Mouse (Mus musculus) limb, embryonic 15.5 days (tissue): ENCODE measurements around the gene Il6ra. TPM values are rescaled to one million over a fixed set of nuclear protein-coding genes. Genes with fewer than 3 reads are reported as not detected.

Experiments
- polyA plus RNA-seq: library from polyadenylated mRNA; unstranded; fragments of >200 nt; fragmentation: Nextera tagmentation; extraction: Ambion mirVana; gene quantifications from 2 replicates; pipeline ENCODE4 v1.2.1, GENCODE M21; 2015

The Il6ra gene
- polyA plus RNA-seq, 1 experiment from 2014 or later: 2.9 TPM

Other genes with a start within 250 kb of the Il6ra start
- gene Adar, start 198.2 kb downstream of the Il6ra start, polyA plus RNA-seq: 10.3 and 10.4 TPM in 2 replicates
- gene Chrnb2, start 148.6 kb downstream of the Il6ra start, polyA plus RNA-seq: 0.22 and 0.37 TPM in 2 replicates
- gene Ube2q1, start 139.6 kb downstream of the Il6ra start, polyA plus RNA-seq: 7.8 and 9.4 TPM in 2 replicates
- 2.7 and 3.9 TPM in 2 replicates for gene She, start 81.8 kb downstream of the Il6ra start, polyA plus RNA-seq
- gene Atp8b2, start 50.3 kb upstream of the Il6ra start, polyA plus RNA-seq: 18.6 and 18.9 TPM in 2 replicates
- gene Hax1, start 85.6 kb upstream of the Il6ra start, polyA plus RNA-seq: 143 and 146 TPM in 2 replicates
- 126 and 140 TPM in 2 replicates for gene 4933434E20Rik, start 138.4 kb upstream of the Il6ra start, polyA plus RNA-seq
- 172 and 174 TPM in 2 replicates for gene Ubap2l, start 139.4 kb upstream of the Il6ra start, polyA plus RNA-seq
- 474 and 545 TPM in 2 replicates for gene Tpm3, start 159.5 kb upstream of the Il6ra start, polyA plus RNA-seq
- gene Nup210l, start 190.9 kb upstream of the Il6ra start, polyA plus RNA-seq: 0.28 and 0.30 TPM in 2 replicates